Mouse (Mus musculus): ENCODE measurements around the gene Rrp1. TPM values are rescaled to one million over a fixed set of nuclear protein-coding genes. Genes with fewer than 3 reads are reported as not detected.
A peak's percentile ranks its signal among the peaks of the same experiment; 100 is the strongest.

Rrp1 gene
- 211 and 385 TPM in 2 replicates for polyA plus RNA-seq (2012; rRNA removed)

GRCm38 (mm10) chr10:78412319-78413151 lies at the start of gene Rrp1:
Gene Rrp1 (minus strand): TSS chr10:78413043.
- peak; percentile 48; the same call in 1 of the 2 replicates for TF ChIP-seq POLR2A (IDR thresholded peaks at IDR 0.05; ENCODE audit: borderline replicate concordance, extremely low read depth, insufficient read depth, insufficient read length, poor library complexity, severe bottlenecking)
- peak; percentile 100 for TF ChIP-seq CTCF (IDR thresholded peaks at IDR 0.05; ENCODE audit: borderline replicate concordance, extremely low read depth, insufficient read depth, insufficient read length)
- DNase-seq (ENCODE audit: low read depth): peak; percentile 98

- TF ChIP-seq POLR2A (IDR thresholded peaks at IDR 0.05; ENCODE audit: borderline replicate concordance, extremely low read depth, insufficient read depth, insufficient read length, poor library complexity, severe bottlenecking) (no peak), CTCF (IDR thresholded peaks at IDR 0.05; ENCODE audit: borderline replicate concordance, extremely low read depth, insufficient read depth, insufficient read length) (peak; percentile 32; the same call in 1 of the 2 replicates)
These were observed 48.9 kb upstream of the Rrp1 start for GRCm38 (mm10) chr10:78461767-78462166.

GRCm38 (mm10) chr10:78460463-78460862 lies 47.6 kb upstream of the Rrp1 start:
- no peak for DNase-seq (ENCODE audit: low read depth)
- TF ChIP-seq POLR2A (IDR thresholded peaks at IDR 0.05; ENCODE audit: borderline replicate concordance, extremely low read depth, insufficient read depth, insufficient read length, poor library complexity, severe bottlenecking) (no peak), CTCF (IDR thresholded peaks at IDR 0.05; ENCODE audit: borderline replicate concordance, extremely low read depth, insufficient read depth, insufficient read length) (no peak)

More at GRCm38 (mm10) chr10:78461767-78462166, 48.9 kb upstream of the Rrp1 start:
- no peak for DNase-seq (ENCODE audit: low read depth)

- DNase-seq (ENCODE audit: low read depth): no peak
These were observed 45.7 kb upstream of the Rrp1 start for GRCm38 (mm10) chr10:78458348-78459111.

GRCm38 (mm10) chr10:78457495-78458347 lies 44.9 kb upstream of the Rrp1 start:
- DNase-seq (ENCODE audit: low read depth): peak; percentile 27
- TF ChIP-seq CTCF (IDR thresholded peaks at IDR 0.05; ENCODE audit: borderline replicate concordance, extremely low read depth, insufficient read depth, insufficient read length) (no peak), POLR2A (IDR thresholded peaks at IDR 0.05; ENCODE audit: borderline replicate concordance, extremely low read depth, insufficient read depth, insufficient read length, poor library complexity, severe bottlenecking) (no peak)

More at GRCm38 (mm10) chr10:78458348-78459111, 45.7 kb upstream of the Rrp1 start:
- no peak for TF ChIP-seq POLR2A (IDR thresholded peaks at IDR 0.05; ENCODE audit: borderline replicate concordance, extremely low read depth, insufficient read depth, insufficient read length, poor library complexity, severe bottlenecking)
- no peak for TF ChIP-seq CTCF (IDR thresholded peaks at IDR 0.05; ENCODE audit: borderline replicate concordance, extremely low read depth, insufficient read depth, insufficient read length)

- peak; percentile 60 for DNase-seq (ENCODE audit: low read depth)
- TF ChIP-seq POLR2A (IDR thresholded peaks at IDR 0.05; ENCODE audit: borderline replicate concordance, extremely low read depth, insufficient read depth, insufficient read length, poor library complexity, severe bottlenecking): no peak
- TF ChIP-seq CTCF (IDR thresholded peaks at IDR 0.05; ENCODE audit: borderline replicate concordance, extremely low read depth, insufficient read depth, insufficient read length): no peak
These were observed 43.9 kb upstream of the Rrp1 start for GRCm38 (mm10) chr10:78456696-78457095.

GRCm38 (mm10) chr10:78452641-78453040 lies 39.8 kb upstream of the Rrp1 start:
- peak; percentile 34 for DNase-seq (ENCODE audit: low read depth)

GRCm38 (mm10) chr10:78450761-78451160 lies 37.9 kb upstream of the Rrp1 start:
- TF ChIP-seq POLR2A (IDR thresholded peaks at IDR 0.05; ENCODE audit: borderline replicate concordance, extremely low read depth, insufficient read depth, insufficient read length, poor library complexity, severe bottlenecking) (no peak), CTCF (IDR thresholded peaks at IDR 0.05; ENCODE audit: borderline replicate concordance, extremely low read depth, insufficient read depth, insufficient read length) (no peak)

More at GRCm38 (mm10) chr10:78452641-78453040, 39.8 kb upstream of the Rrp1 start:
- TF ChIP-seq CTCF (IDR thresholded peaks at IDR 0.05; ENCODE audit: borderline replicate concordance, extremely low read depth, insufficient read depth, insufficient read length) (no peak), POLR2A (IDR thresholded peaks at IDR 0.05; ENCODE audit: borderline replicate concordance, extremely low read depth, insufficient read depth, insufficient read length, poor library complexity, severe bottlenecking) (no peak)

GRCm38 (mm10) chr10:78447396-78447795 lies 34.6 kb upstream of the Rrp1 start:
- TF ChIP-seq POLR2A (IDR thresholded peaks at IDR 0.05; ENCODE audit: borderline replicate concordance, extremely low read depth, insufficient read depth, insufficient read length, poor library complexity, severe bottlenecking): no peak
- no peak for TF ChIP-seq CTCF (IDR thresholded peaks at IDR 0.05; ENCODE audit: borderline replicate concordance, extremely low read depth, insufficient read depth, insufficient read length)
- DNase-seq (ENCODE audit: low read depth): no peak

More at GRCm38 (mm10) chr10:78450761-78451160, 37.9 kb upstream of the Rrp1 start:
- no peak for DNase-seq (ENCODE audit: low read depth)

GRCm38 (mm10) chr10:78446195-78446594 lies 33.4 kb upstream of the Rrp1 start:
- TF ChIP-seq CTCF (IDR thresholded peaks at IDR 0.05; ENCODE audit: borderline replicate concordance, extremely low read depth, insufficient read depth, insufficient read length) (no peak), POLR2A (IDR thresholded peaks at IDR 0.05; ENCODE audit: borderline replicate concordance, extremely low read depth, insufficient read depth, insufficient read length, poor library complexity, severe bottlenecking) (no peak)
- DNase-seq (ENCODE audit: low read depth): no peak

Measured in brain, embryonic 14.5 days (tissue).